Mouse (Mus musculus) midbrain, embryonic 15.5 days (tissue): Measurements from ENCODE around the gene Ttc25. TPM values are rescaled to one million over a fixed set of nuclear protein-coding genes. Genes with fewer than 3 reads are reported as not detected.

ENCODE experiments used
- ATAC-seq: fragments of 200-750 bp; cut with Nextera tagmentation; replicated peaks from 2 replicates; pipeline ENCODE4 v1.8.0; 2017; ENCODE audit warnings: moderate TSS enrichment
- H3K27ac ChIP-seq: fragments of 300-500 bp; sonication (generic); 2 replicates; pipeline ENCODE4 v1.5.1; 2015; ENCODE audit warnings: mild to moderate bottlenecking, inconsistent platforms
- H3K27me3 ChIP-seq: fragments of 300-500 bp; sonication (generic); replicated peaks from 2 replicates; pipeline ENCODE4 v1.6.1; 2015; ENCODE audit warnings: inconsistent platforms
- H3K36me3 ChIP-seq: fragments of 300-500 bp; sonication (generic); replicated peaks from 2 replicates; pipeline ENCODE4 v1.6.1; 2015; ENCODE audit warnings: inconsistent platforms
- H3K4me1 ChIP-seq: fragments of 300-500 bp; sonication (generic); 2 replicates; pipeline ENCODE4 v1.6.1; 2015; ENCODE audit warnings: inconsistent platforms
- H3K4me2 ChIP-seq: fragments of 300-500 bp; sonication (generic); 2 replicates; pipeline ENCODE4 v1.6.1; 2015; ENCODE audit warnings: inconsistent platforms, mild to moderate bottlenecking, moderate library complexity
- H3K4me3 ChIP-seq: fragments of 300-500 bp; sonication (generic); 2 replicates; pipeline ENCODE4 v1.5.1; 2015; ENCODE audit warnings: mild to moderate bottlenecking, inconsistent platforms
- H3K9ac ChIP-seq: fragments of 300-500 bp; sonication (generic); 2 replicates; pipeline ENCODE4 v1.6.1; 2015; ENCODE audit warnings: mild to moderate bottlenecking, inconsistent platforms
- H3K9me3 ChIP-seq: fragments of 300-500 bp; sonication (generic); 2 replicates; pipeline ENCODE4 v1.6.1; 2016; ENCODE audit warnings: inconsistent platforms
- WGBS: fragments of 180-500 bp; shearing (Covaris S2); methylation state at CpG from one replicate; pipeline ENCODE4 v1.1.7; 2015; ENCODE audit warnings: mixed read lengths; 5-methylcytosine and 5-hydroxymethylcytosine counted together
- polyA plus RNA-seq: library from polyadenylated mRNA; unstranded; fragments of >200 nt; fragmentation: Nextera tagmentation; extraction: Ambion mirVana; gene quantifications from 2 replicates; pipeline ENCODE4 v1.2.1, GENCODE M21; 2015

The Ttc25 gene
- polyA plus RNA-seq, 1 experiment from 2014 or later: 2.4 TPM

DNA sequence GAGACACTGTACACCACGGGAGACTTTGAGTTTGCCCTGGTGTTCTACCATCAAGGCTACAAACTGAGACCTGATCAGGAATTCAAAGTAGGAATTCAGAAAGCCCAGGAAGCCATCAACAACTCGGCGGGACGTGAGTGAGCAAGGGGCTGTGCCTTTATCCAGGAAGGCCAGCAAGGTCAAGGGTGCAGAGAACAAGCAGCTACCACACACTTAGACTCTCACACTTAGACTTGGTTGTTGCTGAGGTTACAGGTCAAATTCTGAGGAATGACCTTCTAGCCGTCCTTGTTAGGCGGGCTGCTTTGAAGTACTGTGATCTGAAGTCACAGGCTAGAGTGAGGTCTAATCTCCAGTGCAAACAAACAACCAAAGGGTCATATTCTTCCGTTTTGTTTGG lies 14.1 kb downstream of the Ttc25 start:
- H3K4me1 ChIP-seq: no peaks in the 10 kb centered on the region
- H3K9me3 ChIP-seq: no peaks in the 10 kb centered on the region
- ATAC-seq: no peak
- no peak overlapping the region for H3K4me3 ChIP-seq
- no peak overlapping the region for H3K4me2 ChIP-seq
- no peaks in the 10 kb centered on the region for H3K36me3 ChIP-seq
- H3K27ac ChIP-seq: no peak overlapping the region
- no peaks in the 10 kb centered on the region for H3K27me3 ChIP-seq
- WGBS: 39% methylated on average over 7 of the region's 7 CpGs
- H3K9ac ChIP-seq: no peak overlapping the region

DNA sequence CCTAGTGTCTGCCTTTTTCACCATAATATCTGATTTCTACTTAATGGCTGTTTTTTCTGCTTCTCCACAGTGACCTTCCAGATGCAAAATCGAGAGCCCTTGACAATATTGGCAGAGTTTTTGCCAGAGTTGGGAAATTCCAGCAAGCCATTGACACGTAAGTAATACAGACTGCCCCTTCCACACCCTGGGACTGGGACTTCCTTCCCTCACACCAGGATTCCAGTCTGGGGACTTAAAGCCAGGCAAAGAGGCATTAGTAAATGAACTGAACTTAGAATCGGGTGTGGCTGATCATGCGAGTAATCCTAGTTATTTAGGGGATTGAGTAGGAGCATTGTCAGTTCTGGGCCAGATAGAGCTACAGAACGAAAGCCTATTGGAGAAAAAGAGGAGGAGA lies 16.3 kb downstream of the Ttc25 start:
- H3K4me2 ChIP-seq: no peak overlapping the region
- no peaks in the 10 kb centered on the region for H3K4me1 ChIP-seq
- no peaks in the 10 kb centered on the region for H3K36me3 ChIP-seq
- no peak overlapping the region for H3K4me3 ChIP-seq
- H3K27me3 ChIP-seq: no peaks in the 10 kb centered on the region
- no peak overlapping the region for H3K9ac ChIP-seq
- 56% methylated on average over 5 of the region's 5 CpGs for WGBS
- ATAC-seq: no peak
- no peak overlapping the region for H3K27ac ChIP-seq
- H3K9me3 ChIP-seq: no peaks in the 10 kb centered on the region

GRCm38 (mm10) chr11:100564297-100564696 lies 18.9 kb downstream of the Ttc25 start:
- WGBS: 82% methylated on average over 15 of the region's 15 CpGs
- H3K4me3 ChIP-seq: no peak overlapping the region
- H3K4me1 ChIP-seq: no peaks in the 10 kb centered on the region
- H3K27ac ChIP-seq: no peak overlapping the region
- no peak for ATAC-seq
- H3K9me3 ChIP-seq: no peaks in the 10 kb centered on the region
- no peak overlapping the region for H3K4me2 ChIP-seq
- H3K36me3 ChIP-seq: no peaks in the 10 kb centered on the region
- no peak overlapping the region for H3K9ac ChIP-seq
- no peaks in the 10 kb centered on the region for H3K27me3 ChIP-seq

DNA sequence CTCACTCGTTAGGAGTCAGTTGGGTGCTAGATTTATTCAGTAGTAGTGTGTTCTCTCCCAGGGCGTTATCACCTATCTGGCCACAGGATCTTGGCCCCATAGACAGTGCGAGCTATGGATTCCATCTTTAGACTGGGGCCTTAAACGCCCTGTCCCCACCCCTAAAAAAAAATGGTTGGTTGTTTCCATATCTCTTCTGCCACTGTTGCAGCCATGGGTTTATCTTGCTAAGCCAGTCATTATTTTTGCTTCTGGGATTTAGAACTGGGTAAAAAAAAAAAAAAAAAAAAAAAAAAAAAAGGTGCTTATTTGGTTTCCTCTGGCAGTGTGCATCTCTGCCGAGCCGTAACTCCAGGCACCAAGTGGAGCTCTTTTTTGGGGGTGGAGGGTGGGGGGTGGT lies 19.3 kb downstream of the Ttc25 start:
- no peak overlapping the region for H3K9ac ChIP-seq
- no peaks in the 10 kb centered on the region for H3K4me1 ChIP-seq
- H3K4me3 ChIP-seq: no peak overlapping the region
- H3K27ac ChIP-seq: no peak overlapping the region
- WGBS: 87% methylated on average over 6 of the region's 6 CpGs
- no peaks in the 10 kb centered on the region for H3K27me3 ChIP-seq
- no peaks in the 10 kb centered on the region for H3K9me3 ChIP-seq
- no peak overlapping the region for H3K4me2 ChIP-seq
- H3K36me3 ChIP-seq: no peaks in the 10 kb centered on the region
- no peak for ATAC-seq

DNA sequence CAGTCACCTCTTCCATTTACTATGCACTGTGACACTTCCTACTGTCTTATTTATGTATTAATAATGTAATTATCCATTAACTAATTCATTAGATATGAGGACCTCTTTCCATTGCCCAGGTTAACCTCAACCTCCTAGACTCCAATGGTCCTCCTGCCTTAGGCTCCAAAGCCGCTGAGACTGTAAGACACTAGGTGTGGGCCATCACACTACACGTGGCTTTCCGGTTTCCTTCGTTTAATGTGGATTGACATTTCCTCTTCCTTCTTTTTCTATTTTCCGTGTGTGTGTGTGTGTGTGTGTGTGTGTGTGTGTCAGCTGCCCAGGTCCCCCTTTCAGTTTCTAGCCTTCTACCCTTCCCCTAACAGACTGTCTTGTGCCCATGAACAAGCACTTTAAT lies 21.8 kb downstream of the Ttc25 start:
- Histone ChIP-seq H3K4me2 (no peak overlapping the region), H3K27me3 (0 out of 2 replicates have a peak, but pooled peaks cover 7% of the 10 kb centered on the region), H3K9me3 (no peaks in the 10 kb centered on the region), H3K4me1 (peaks cover 14% of the 10 kb centered on the region), H3K4me3 (no peak overlapping the region), H3K9ac (no peak overlapping the region), H3K27ac (no peak overlapping the region), H3K36me3 (no peaks in the 10 kb centered on the region)
- 86% methylated on average over 5 of the region's 5 CpGs for WGBS
- no peak for ATAC-seq

DNA sequence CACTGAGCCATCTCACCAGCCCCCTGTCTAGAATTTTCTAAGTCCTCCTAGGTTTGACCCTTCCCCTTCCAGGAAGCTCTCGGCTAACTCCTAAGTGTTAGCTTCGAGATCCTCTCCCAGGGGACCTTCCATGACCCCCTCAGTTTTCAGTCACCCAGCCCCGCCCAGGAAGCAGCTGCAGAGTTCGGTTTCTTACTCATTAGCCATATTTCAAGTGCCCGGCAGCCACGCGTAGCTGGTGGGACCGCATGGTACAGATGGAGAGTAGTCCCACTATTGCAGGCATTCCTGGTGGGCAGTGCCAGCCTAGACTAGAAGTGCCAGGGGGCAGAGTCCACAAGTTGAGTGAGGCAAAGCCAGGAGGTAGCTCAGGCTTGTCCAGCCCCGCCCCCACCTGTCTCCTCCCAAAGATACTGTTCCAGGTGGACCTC lies 22.4 kb downstream of the Ttc25 start:
- 79% methylated on average over 9 of the region's 9 CpGs for WGBS

GRCm38 (mm10) chr11:100568692-100569091 lies 23.3 kb downstream of the Ttc25 start:
- Histone ChIP-seq H3K4me2 (no peak overlapping the region), H3K9me3 (no peaks in the 10 kb centered on the region), H3K9ac (no peak overlapping the region), H3K36me3 (no peaks in the 10 kb centered on the region), H3K27ac (no peak overlapping the region), H3K27me3 (0 out of 2 replicates have a peak, but pooled peaks cover 7% of the 10 kb centered on the region), H3K4me1 (peaks cover 14% of the 10 kb centered on the region), H3K4me3 (no peak overlapping the region)
- ATAC-seq: no peak
- WGBS: 92% methylated on average over 8 of the region's 8 CpGs

More for the DNA sequence above, 22.4 kb downstream of the Ttc25 start:
- Histone ChIP-seq H3K4me3 (no peak overlapping the region), H3K4me1 (peaks cover 14% of the 10 kb centered on the region), H3K27ac (no peak overlapping the region), H3K9me3 (no peaks in the 10 kb centered on the region), H3K9ac (no peak overlapping the region), H3K4me2 (no peak overlapping the region), H3K27me3 (0 out of 2 replicates have a peak, but pooled peaks cover 7% of the 10 kb centered on the region), H3K36me3 (no peaks in the 10 kb centered on the region)
- ATAC-seq: no peak

- H3K27me3 ChIP-seq: 0 out of 2 replicates have a peak, but pooled peaks cover 7% of the 10 kb centered on the region
- H3K4me1 ChIP-seq: peaks cover 17% of the 10 kb centered on the region
- no peak overlapping the region for H3K4me3 ChIP-seq
- no peak for ATAC-seq
- 68% methylated on average over 9 of the region's 9 CpGs for WGBS
- no peaks in the 10 kb centered on the region for H3K36me3 ChIP-seq
- no peak overlapping the region for H3K27ac ChIP-seq
- no peak overlapping the region for H3K4me2 ChIP-seq
- no peaks in the 10 kb centered on the region for H3K9me3 ChIP-seq
- H3K9ac ChIP-seq: no peak overlapping the region
Observed at GRCm38 (mm10) chr11:100569789-100570188, 24.4 kb downstream of the Ttc25 start.

- 9% methylated on average over 8 of the region's 8 CpGs for WGBS
- Histone ChIP-seq H3K4me2 (peak overlapping the region; percentile 53), H3K9me3 (no peaks in the 10 kb centered on the region), H3K4me1 (peaks cover 26% of the 10 kb centered on the region), H3K27ac (no peak overlapping the region; the same call in 1 of the 2 replicates), H3K9ac (peak overlapping the region; percentile 34), H3K27me3 (0 out of 2 replicates have a peak, but pooled peaks cover 7% of the 10 kb centered on the region), H3K36me3 (no peaks in the 10 kb centered on the region), H3K4me3 (peak overlapping the region; percentile 27)
- ATAC-seq: peak; percentile 68
Observed at GRCm38 (mm10) chr11:100570430-100571201, 25.2 kb downstream of the Ttc25 start.

DNA sequence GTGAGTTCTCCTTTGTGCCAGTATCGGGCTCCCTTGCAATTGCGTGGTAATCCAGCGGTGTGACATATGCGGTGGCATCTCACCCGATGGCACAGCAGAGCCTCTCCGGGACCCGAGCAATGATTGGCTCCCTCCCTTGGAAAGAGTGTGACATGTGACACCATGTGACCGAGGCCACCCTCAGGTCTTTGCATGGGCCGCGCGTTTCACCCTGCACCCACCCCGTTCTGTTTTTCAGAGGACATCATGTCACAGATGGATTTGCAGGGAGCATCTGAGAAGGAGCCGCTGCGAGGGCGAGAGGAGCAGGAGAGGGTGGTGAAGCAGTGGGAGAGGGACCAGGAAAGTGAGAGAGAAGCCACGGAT lies 25.8 kb downstream of the Ttc25 start:
- no peaks in the 10 kb centered on the region for H3K36me3 ChIP-seq
- H3K27me3 ChIP-seq: 0 out of 2 replicates have a peak, but pooled peaks cover 7% of the 10 kb centered on the region
- H3K4me1 ChIP-seq: peaks cover 31% of the 10 kb centered on the region
- peak overlapping the region; percentile 34; the same call in 1 of the 2 replicates for H3K9ac ChIP-seq
- no peak overlapping the region; the same call in 1 of the 2 replicates for H3K27ac ChIP-seq
- WGBS: 12% methylated on average over 16 of the region's 16 CpGs
- peak overlapping the region; percentile 53 for H3K4me2 ChIP-seq
- ATAC-seq: peak; percentile 22
- no peaks in the 10 kb centered on the region for H3K9me3 ChIP-seq
- H3K4me3 ChIP-seq: peak overlapping the region; percentile 27

DNA sequence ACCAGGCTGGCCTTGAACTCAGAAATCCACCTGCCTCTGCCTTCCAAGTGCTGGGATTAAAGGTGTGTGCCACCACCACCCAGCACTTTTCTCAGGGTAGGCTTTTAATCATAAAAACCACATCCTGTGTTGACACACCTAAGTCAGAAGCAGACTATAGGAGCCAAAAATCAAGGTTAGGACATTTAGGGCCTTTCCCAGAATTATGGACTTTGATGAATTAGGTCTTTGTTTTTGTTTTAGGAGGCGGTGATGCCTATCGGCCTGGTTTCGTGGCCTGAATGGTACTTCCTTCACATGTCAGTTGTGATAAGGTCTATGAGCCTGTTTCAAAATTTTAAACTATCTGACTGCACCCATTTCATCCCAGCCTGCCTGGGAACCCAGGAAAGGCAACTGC lies 28.8 kb downstream of the Ttc25 start:
- Histone ChIP-seq H3K27ac (0 out of 2 replicates have a peak overlapping the region, but pooled peaks have one; percentile 61), H3K9me3 (no peaks in the 10 kb centered on the region), H3K4me3 (peak overlapping the region; percentile 65; the same call in 1 of the 2 replicates), H3K4me2 (peak overlapping the region; percentile 81), H3K36me3 (0 out of 2 replicates have a peak, but pooled peaks cover 3% of the 10 kb centered on the region), H3K4me1 (peaks cover 32% of the 10 kb centered on the region), H3K27me3 (0 out of 2 replicates have a peak, but pooled peaks cover 7% of the 10 kb centered on the region), H3K9ac (no peak overlapping the region)
- ATAC-seq: no peak
- WGBS: 91% methylated on average over 3 of the region's 3 CpGs

DNA sequence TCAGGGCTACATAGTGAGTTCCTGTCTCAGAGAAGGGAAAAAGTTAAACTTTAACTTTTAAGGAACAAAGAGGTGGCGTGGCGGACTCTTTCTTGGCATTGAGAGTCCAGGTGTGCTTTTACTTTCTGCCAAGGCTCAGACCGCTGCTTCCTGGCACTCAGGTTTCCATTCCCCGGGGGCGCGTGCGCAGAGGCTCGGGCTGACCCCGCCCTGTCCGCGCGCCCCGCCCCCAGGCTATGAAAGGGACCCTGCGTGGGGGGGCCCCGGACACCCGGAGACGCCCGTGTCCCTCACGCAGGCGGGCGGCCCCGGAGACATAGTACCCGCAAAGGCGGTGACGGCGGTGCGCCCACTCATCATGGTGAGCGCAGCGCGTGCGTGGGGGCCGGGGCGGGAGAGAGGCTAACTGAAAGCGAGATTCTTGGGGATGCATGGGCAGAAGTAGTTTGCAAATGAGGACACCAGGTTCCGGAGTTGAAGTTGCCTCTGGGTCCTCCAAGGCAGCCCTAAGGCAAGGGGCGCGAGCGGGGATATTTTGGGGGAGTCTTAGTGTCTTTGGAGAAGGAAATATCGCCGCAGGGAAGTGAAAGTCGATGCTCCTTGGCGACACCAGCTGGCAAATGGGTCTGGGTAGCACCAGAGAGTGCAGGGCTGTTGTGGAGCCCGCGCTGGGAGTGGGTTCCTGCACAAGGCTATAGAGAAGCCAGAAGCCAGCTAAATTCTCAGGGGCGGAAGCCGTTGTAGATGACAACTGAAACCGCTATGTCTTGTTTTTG lies 29.5 kb downstream of the Ttc25 start, which contains the start of gene Cnp:
Cnp (plus strand) TSS at position 197 of the 776 bp plus-strand sequence.
- H3K4me3 ChIP-seq: peak within 1 kb of the TSS; percentile 65
- 0 out of 2 replicates have a peak, but pooled peaks cover 3% of the 10 kb centered on the region for H3K36me3 ChIP-seq
- peak within 1 kb of the TSS; percentile 81 for H3K4me2 ChIP-seq
- peak; percentile 61; the same call in 1 of the 2 replicates for ATAC-seq
- WGBS: 3% methylated on average over 47 of the region's 47 CpGs
- peak within 1 kb of the TSS; percentile 61 for H3K27ac ChIP-seq
- no peaks in the 10 kb centered on the region for H3K9me3 ChIP-seq
- peaks cover 32% of the 10 kb centered on the region for H3K4me1 ChIP-seq
- 0 out of 2 replicates have a peak, but pooled peaks cover 7% of the 10 kb centered on the region for H3K27me3 ChIP-seq
- peak within 1 kb of the TSS; percentile 52 for H3K9ac ChIP-seq
